Mouse (Mus musculus) small intestine, adult 10 weeks (tissue): ENCODE measurements around the gene Hmgxb4. TPM values are rescaled to one million over a fixed set of nuclear protein-coding genes. Genes with fewer than 3 reads are reported as not detected.

Source experiments
- polyA plus RNA-seq: library from polyadenylated mRNA; stranded (reverse); fragments of 350-450 nt; fragmentation: Illumina TruSeq; extraction: RNeasy Lipid Tissue Mini Kit (QIAGEN cat#74804); gene quantifications from one replicate; pipeline ENCODE4 v1.2.3, GENCODE M21; 2014; ENCODE audit warnings: low replicate concordance

Gene Hmgxb4
- 18.0 TPM for polyA plus RNA-seq

DNA sequence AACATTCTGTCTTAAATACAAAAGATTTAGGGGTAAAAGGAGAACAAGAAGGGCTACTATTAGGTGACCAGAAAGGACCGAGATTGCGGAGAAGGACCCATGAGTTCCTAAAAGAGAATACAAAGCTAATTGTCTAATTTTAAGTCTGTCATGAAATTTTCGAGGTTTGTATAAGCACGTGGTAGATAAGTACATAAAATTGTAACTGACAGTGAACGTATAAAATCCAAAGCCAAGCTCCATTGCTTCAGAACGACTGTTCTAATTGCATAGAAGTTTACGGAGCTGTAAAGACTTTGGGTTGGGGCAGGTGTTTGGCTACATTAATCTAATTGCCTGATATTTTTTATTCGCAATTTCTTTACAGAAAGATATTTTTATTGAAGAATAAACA is at the start of gene Hmgxb4:
Gene Hmgxb4, plus strand, starts transcription at position 276 of the 394 bp plus-strand sequence.

DNA sequence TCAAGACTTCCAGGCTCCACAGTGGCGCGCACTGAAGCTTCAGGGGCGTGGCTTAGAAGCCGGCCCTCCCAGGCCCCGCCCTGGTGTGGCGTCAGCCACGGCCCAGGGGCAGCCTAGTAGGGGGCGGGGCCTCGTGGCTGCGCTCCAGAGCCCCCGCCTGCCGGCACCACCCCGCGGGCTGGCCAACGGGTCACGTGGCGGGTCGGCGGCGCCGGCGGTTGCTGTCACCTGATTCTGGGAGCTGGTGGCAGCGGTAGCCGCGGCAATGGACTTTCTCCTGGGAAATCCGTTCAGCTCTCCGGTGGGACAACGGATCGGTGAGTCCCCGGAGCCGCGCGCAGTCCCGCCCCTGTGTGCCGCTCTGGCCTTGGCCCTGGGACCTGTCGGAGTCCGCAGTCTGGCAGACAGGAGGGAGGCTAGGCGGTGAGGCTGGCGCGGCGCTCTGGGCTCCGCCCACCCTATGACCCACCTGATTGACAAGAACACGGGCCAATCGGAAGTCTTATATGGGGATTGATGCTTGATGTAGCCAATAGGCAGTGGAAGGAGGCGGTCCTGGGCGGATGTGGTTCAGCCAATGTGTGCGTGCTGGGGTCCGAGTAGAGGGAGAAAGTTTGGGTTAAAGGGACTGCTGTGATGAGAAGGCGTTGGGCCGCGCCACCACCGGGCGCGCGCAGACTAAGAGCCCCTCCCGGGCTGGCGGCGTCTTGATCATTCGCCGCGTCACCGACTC is 40.5 kb downstream of the Hmgxb4 start, which contains the start of gene Tom1:
Gene Tom1, plus strand, starts transcription at position 195 of the 733 bp plus-strand sequence.

Other genes starting within 250 kb of the Hmgxb4 start
- gene Isx, start 120.2 kb upstream of the Hmgxb4 start, polyA plus RNA-seq, result 37.9 TPM
- gene Tom1, start 40.3 kb downstream of the Hmgxb4 start, polyA plus RNA-seq, result not detected
- gene Hmox1, start 100.3 kb downstream of the Hmgxb4 start, polyA plus RNA-seq, result 0.26 TPM
- 1.4 TPM for gene Mcm5, start 116.2 kb downstream of the Hmgxb4 start, polyA plus RNA-seq
- not detected for gene Rasd2, start 220.6 kb downstream of the Hmgxb4 start, polyA plus RNA-seq